ENCODE assay signal across 9 mouse cellular contexts in genomic region chr7:112400175-112400574, GRCm38 (mm10). TPM values are rescaled to one million over a fixed set of nuclear protein-coding genes. Genes with fewer than 3 reads are reported as not detected.
A peak's percentile ranks its signal among the peaks of the same experiment; 100 is the strongest.
DNase-seq lines count a peak whose midpoint lies in the region; ATAC-seq and TF ChIP-seq lines count a peak whose summit lies in the region.
"Had no signal": no experiment of that assay in that cellular context is flagged by ENCODE, and none has a peak within 500 bp of the region (broad histone marks: within the 10 kb centered on the region; RNA-seq: fewer than 3 reads in every experiment).

No protein-coding gene starts in this region.

- H3K27ac ChIP-seq in midbrain, embryonic 14.5 days (replicated peaks; ENCODE audit: low read depth, low read length): no peak overlapping the region
- H3K27ac ChIP-seq in stomach, postnatal 0 days (replicated peaks): no peak overlapping the region
- H3K27ac ChIP-seq: embryonic facial prominence, embryonic 13.5 days had no signal

- H3K4me2 ChIP-seq in midbrain, embryonic 14.5 days (ENCODE audit: low read length): no peak overlapping the region
- no peak overlapping the region for H3K4me2 ChIP-seq in stomach, postnatal 0 days (replicated peaks; ENCODE audit: low read depth)
- H3K4me2 ChIP-seq: embryonic facial prominence, embryonic 13.5 days had no signal

- intact Hi-C loops in left cerebral cortex, postnatal 25 days (cut with DNase I): loop anchor here (1.0 kb wide), 1 partner anchor 468 kb away; no protein-coding TSS in a partner anchor

- 0 out of 2 replicates have a peak, but pooled peaks cover 3% of the 10 kb centered on the region for H3K4me1 ChIP-seq in midbrain, embryonic 14.5 days (ENCODE audit: control insufficient read depth, insufficient read depth, low read length)
- H3K4me1 ChIP-seq in stomach, postnatal 0 days (replicated peaks; ENCODE audit: control insufficient read depth, insufficient read depth): no peaks in the 10 kb centered on the region

- no peak overlapping the region for H3K9ac ChIP-seq in midbrain, embryonic 14.5 days (replicated peaks; ENCODE audit: low read length)
- no peak overlapping the region for H3K9ac ChIP-seq in stomach, postnatal 0 days (ENCODE audit: low read length)
- H3K9ac ChIP-seq: embryonic facial prominence, embryonic 13.5 days had no signal

- TF ChIP-seq CTCF in stomach, postnatal 0 days (IDR thresholded peaks at IDR 0.05; ENCODE audit: low read depth): peak; percentile 94

- ATAC-seq in midbrain, embryonic 14.5 days (ENCODE audit: low FRiP score, low TSS enrichment): no peak
- peak; percentile 54; the same call in 1 of the 2 replicates for ATAC-seq in stomach, postnatal 0 days (ENCODE audit: low FRiP score, low TSS enrichment)

- DNase-seq in 3T3-L1 (ENCODE audit: low read depth, low spot score) (peak; percentile 92), WW6 (ENCODE audit: low read depth, low spot score) (peak; percentile 38)
- DNase-seq in cerebellum, postnatal 14 days: peak; percentile 89 to 91
- DNase-seq in frontal cortex, postnatal 25 days (ENCODE audit: low spot score in 2 of 2): peak; percentile 46 to 51
- DNase-seq in hindlimb bud, embryonic 11.5 days (ENCODE audit: extremely low spot score, low read depth, low spot score): peak; percentile 53
- DNase-seq in left cerebral cortex, postnatal 25 days (ENCODE audit: low spot score in 2 of 2): peak; percentile 68 to 77
- DNase-seq in midbrain, embryonic 14.5 days: peak; percentile 94
- DNase-seq in stomach, postnatal 0 days (ENCODE audit: low spot score): peak; percentile 87

- H3K9me3 ChIP-seq in midbrain, embryonic 14.5 days (ENCODE audit: control insufficient read depth, low read length): no peaks in the 10 kb centered on the region
- no peaks in the 10 kb centered on the region for H3K9me3 ChIP-seq in stomach, postnatal 0 days (ENCODE audit: control insufficient read depth, low read length)
- H3K9me3 ChIP-seq: embryonic facial prominence, embryonic 13.5 days had no signal

- TF ChIP-seq EP300 in stomach, postnatal 0 days (optimal IDR thresholded peaks at IDR 0.05): no peak

- H3K36me3 ChIP-seq in midbrain, embryonic 14.5 days (ENCODE audit: control insufficient read depth, insufficient read depth, low read length): no peaks in the 10 kb centered on the region
- H3K36me3 ChIP-seq in stomach, postnatal 0 days (ENCODE audit: control insufficient read depth, insufficient read depth, low read length): no peaks in the 10 kb centered on the region
- H3K36me3 ChIP-seq: embryonic facial prominence, embryonic 13.5 days had no signal

- H3K27me3 ChIP-seq in midbrain, embryonic 14.5 days (ENCODE audit: control insufficient read depth, insufficient read depth, low read length): no peaks in the 10 kb centered on the region
- H3K27me3 ChIP-seq in stomach, postnatal 0 days (ENCODE audit: control insufficient read depth, insufficient read depth, low read length): no peaks in the 10 kb centered on the region
- H3K27me3 ChIP-seq: embryonic facial prominence, embryonic 13.5 days had no signal

- H3K4me3 ChIP-seq in midbrain, embryonic 14.5 days (replicated peaks; ENCODE audit: low read depth, low read length): no peak overlapping the region
- H3K4me3 ChIP-seq in stomach, postnatal 0 days (ENCODE audit: low read depth, low read length): no peak overlapping the region
- H3K4me3 ChIP-seq: embryonic facial prominence, embryonic 13.5 days had no signal

- 55% methylated on average over 6 of the region's 6 CpGs for WGBS in midbrain, embryonic 14.5 days
- WGBS in stomach, postnatal 0 days: 35% methylated on average over 6 of the region's 6 CpGs

RNA-seq across cellular contexts. Expression of gene Parva, which starts 27.1 kb away (rescaled TPM):
- 10 to 100 TPM; 53.3 to 53.6 TPM for total RNA-seq in left cerebral cortex, postnatal 25 days (2021)
- 16.5 and 24.6 TPM in 2 replicates for polyA plus RNA-seq in midbrain, embryonic 14.5 days (2014; fragmentation: Nextera tagmentation; extraction: Ambion mirVana)
- polyA plus RNA-seq in stomach, postnatal 0 days (2015; fragmentation: Nextera tagmentation; extraction: Ambion mirVana): 69.5 and 72.3 TPM in 2 replicates

Comparison
In these comparisons a context has a peak if more than half of its experiments do, and no peak if none do; other contexts are left out.
1. DNase-seq: peak in every context shown above with its lines; median percentile 94 in midbrain, embryonic 14.5 days; 92 in 3T3-L1; 90 in cerebellum, postnatal 14 days; 87 in stomach, postnatal 0 days; 72 in left cerebral cortex, postnatal 25 days; 53 in hindlimb bud, embryonic 11.5 days; 48 in frontal cortex, postnatal 25 days; 38 in WW6.